Mouse (Mus musculus) liver, adult 2 months (tissue): ENCODE measurements around the gene Dlg2.

Experiments
- CTCF ChIP-seq: fragments of 200-500 bp; IDR thresholded peaks from 2 replicates; pipeline ENCODE4 v1.5.1; 2011; ENCODE audit warnings: low read depth, low read length, control low read depth
- POLR2A ChIP-seq: fragments of 200-500 bp; IDR thresholded peaks from 2 replicates; pipeline ENCODE4 v1.6.1; 2011; ENCODE audit warnings: low read length, control low read depth; ENCODE audit not compliant: insufficient read depth; ENCODE audit errors: extremely low read depth

GRCm38 (mm10) chr7:90440044-90440443 is 36.4 kb upstream of the Dlg2 start:
- TF ChIP-seq POLR2A (no peak), CTCF (no peak)
